Mouse (Mus musculus) stomach, postnatal 0 days (tissue): ENCODE measurements around the gene Snd1. TPM values are rescaled to one million over a fixed set of nuclear protein-coding genes. Genes with fewer than 3 reads are reported as not detected.

Experiments used
- ATAC-seq: fragments of 200-750 bp; cut with Nextera tagmentation; 2 replicates; pipeline ENCODE4 v1.8.0; 2017; ENCODE audit not compliant: low FRiP score, low TSS enrichment
- DNase-seq: peaks from one replicate; pipeline ENCODE4 v3.0.0-alpha.2; 2016; ENCODE audit warnings: low spot score
- H3K27ac ChIP-seq: fragments of 300-500 bp; sonication (generic); replicated peaks from 2 replicates; pipeline ENCODE4 v1.5.1; 2014; ENCODE audit warnings: mild to moderate bottlenecking, control low read depth
- H3K27me3 ChIP-seq: fragments of 300-500 bp; sonication (generic); 2 replicates; pipeline ENCODE4 v1.6.1; 2014; ENCODE audit warnings: low read length; ENCODE audit not compliant: control insufficient read depth, insufficient read depth
- H3K36me3 ChIP-seq: fragments of 300-500 bp; sonication (generic); 2 replicates; pipeline ENCODE4 v1.6.1; 2014; ENCODE audit warnings: low read length, mixed read lengths; ENCODE audit not compliant: control insufficient read depth, insufficient read depth
- H3K4me1 ChIP-seq: fragments of 300-500 bp; sonication (generic); replicated peaks from 2 replicates; pipeline ENCODE4 v1.6.1; 2014; ENCODE audit warnings: antibody characterized with exemption; ENCODE audit not compliant: control insufficient read depth, insufficient read depth
- H3K4me2 ChIP-seq: fragments of 300-500 bp; sonication (generic); replicated peaks from 2 replicates; pipeline ENCODE4 v1.6.1; 2014; ENCODE audit warnings: low read depth, mild to moderate bottlenecking, control low read depth, moderate library complexity
- H3K4me3 ChIP-seq: fragments of 300-500 bp; sonication (generic); 2 replicates; pipeline ENCODE4 v1.5.1; 2014; ENCODE audit warnings: low read depth, low read length, control low read depth
- H3K9ac ChIP-seq: fragments of 300-500 bp; sonication (generic); 2 replicates; pipeline ENCODE4 v1.6.1; 2014; ENCODE audit warnings: mild to moderate bottlenecking, low read length, control low read depth, mixed read lengths
- H3K9me3 ChIP-seq: fragments of 300-500 bp; sonication (generic); 2 replicates; pipeline ENCODE4 v1.6.1; 2016; ENCODE audit warnings: low read length; ENCODE audit not compliant: control insufficient read depth
- CTCF ChIP-seq: IDR thresholded peaks from 2 replicates; pipeline ENCODE4 v1.5.1; 2016; ENCODE audit warnings: antibody characterized with exemption, low read depth, mild to moderate bottlenecking, moderate library complexity
- EP300 ChIP-seq: optimal IDR thresholded peaks from 2 replicates; pipeline ENCODE3; 2016; ENCODE audit warnings: antibody characterized with exemption
- WGBS: fragments of 180-500 bp; shearing (Covaris S2); extraction: QIAGEN DNeasy Blood & Tissue Kit; methylation state at CpG from one replicate; pipeline ENCODE4 v1.1.7; 2014; 5-methylcytosine and 5-hydroxymethylcytosine counted together
- polyA plus RNA-seq: library from polyadenylated mRNA; unstranded; fragments of >200 nt; fragmentation: Nextera tagmentation; extraction: Ambion mirVana; gene quantifications from 2 replicates; pipeline ENCODE4 v1.2.1, GENCODE M21; 2015

Gene Snd1
- polyA plus RNA-seq, 1 experiment from 2014 or later, result 81.3 TPM

GRCm38 (mm10) chr6:28633120-28633519 lies 158.2 kb downstream of the Snd1 start:
- Histone ChIP-seq H3K4me1 (no peaks in the 10 kb centered on the region), H3K9ac (no peak overlapping the region), H3K4me3 (no peak overlapping the region), H3K27ac (no peak overlapping the region), H3K36me3 (no peaks in the 10 kb centered on the region), H3K9me3 (no peaks in the 10 kb centered on the region), H3K4me2 (no peak overlapping the region), H3K27me3 (no peaks in the 10 kb centered on the region)
- DNase-seq (no peak), ATAC-seq (no peak)
- TF ChIP-seq EP300 (no peak), CTCF (no peak)
- 46% methylated on average over 2 of the region's 2 CpGs for WGBS

- no peaks in the 10 kb centered on the region for H3K9me3 ChIP-seq
- ATAC-seq (no peak), DNase-seq (no peak)
- WGBS, result 61% methylated on average over 3 of the region's 3 CpGs
- H3K27ac ChIP-seq, result no peak overlapping the region
- no peaks in the 10 kb centered on the region for H3K4me1 ChIP-seq
- no peak overlapping the region for H3K4me2 ChIP-seq
- TF ChIP-seq EP300, result no peak
- no peak for TF ChIP-seq CTCF
- no peaks in the 10 kb centered on the region for H3K36me3 ChIP-seq
- H3K9ac ChIP-seq, result no peak overlapping the region
- H3K4me3 ChIP-seq, result no peak overlapping the region
- H3K27me3 ChIP-seq, result no peaks in the 10 kb centered on the region
Measured at GRCm38 (mm10) chr6:28633656-28634055, 158.7 kb downstream of the Snd1 start.

- Histone ChIP-seq H3K27ac (no peak overlapping the region), H3K4me1 (no peaks in the 10 kb centered on the region), H3K4me2 (no peak overlapping the region), H3K36me3 (no peaks in the 10 kb centered on the region), H3K27me3 (no peaks in the 10 kb centered on the region), H3K9me3 (no peaks in the 10 kb centered on the region), H3K4me3 (no peak overlapping the region), H3K9ac (no peak overlapping the region)
- TF ChIP-seq CTCF (no peak), EP300 (no peak)
- 46% methylated on average over 1 of the region's 1 CpGs for WGBS
- DNase-seq (no peak), ATAC-seq (no peak)
Measured at GRCm38 (mm10) chr6:28635092-28635491, 160.2 kb downstream of the Snd1 start.

- no peaks in the 10 kb centered on the region for H3K9me3 ChIP-seq
- no peaks in the 10 kb centered on the region for H3K36me3 ChIP-seq
- TF ChIP-seq EP300, result no peak
- no peak for TF ChIP-seq CTCF
- no peak overlapping the region for H3K9ac ChIP-seq
- H3K27me3 ChIP-seq, result no peaks in the 10 kb centered on the region
- no peak overlapping the region for H3K4me3 ChIP-seq
- H3K4me1 ChIP-seq, result no peaks in the 10 kb centered on the region
- ATAC-seq (no peak), DNase-seq (no peak)
- H3K4me2 ChIP-seq, result no peak overlapping the region
- H3K27ac ChIP-seq, result no peak overlapping the region
- WGBS, result 76% methylated on average over 6 of the region's 6 CpGs
Measured at GRCm38 (mm10) chr6:28635531-28636348, 160.8 kb downstream of the Snd1 start.

GRCm38 (mm10) chr6:28640088-28640487 lies 165.1 kb downstream of the Snd1 start:
- Histone ChIP-seq H3K4me3 (no peak overlapping the region), H3K27ac (no peak overlapping the region), H3K36me3 (no peaks in the 10 kb centered on the region), H3K27me3 (no peaks in the 10 kb centered on the region), H3K9ac (no peak overlapping the region), H3K9me3 (no peaks in the 10 kb centered on the region), H3K4me2 (no peak overlapping the region), H3K4me1 (no peaks in the 10 kb centered on the region)
- DNase-seq (no peak), ATAC-seq (no peak)
- TF ChIP-seq EP300, result no peak
- TF ChIP-seq CTCF, result no peak
- 73% methylated on average over 5 of the region's 5 CpGs for WGBS

- WGBS, result 53% methylated on average over 2 of the region's 2 CpGs
- DNase-seq, result no peak
- no peak overlapping the region for H3K4me3 ChIP-seq
- no peak for ATAC-seq
- no peaks in the 10 kb centered on the region for H3K36me3 ChIP-seq
- no peak overlapping the region for H3K9ac ChIP-seq
- H3K9me3 ChIP-seq, result no peaks in the 10 kb centered on the region
- H3K27me3 ChIP-seq, result no peaks in the 10 kb centered on the region
- H3K4me1 ChIP-seq, result no peaks in the 10 kb centered on the region
- no peak overlapping the region for H3K4me2 ChIP-seq
- no peak overlapping the region for H3K27ac ChIP-seq
- TF ChIP-seq CTCF (no peak), EP300 (no peak)
Measured at GRCm38 (mm10) chr6:28642909-28643308, 168.0 kb downstream of the Snd1 start.
